Mouse (Mus musculus) lung, postnatal 0 days (tissue): ENCODE results near the gene Cfap65. TPM values are rescaled to one million over a fixed set of nuclear protein-coding genes. Genes with fewer than 3 reads are reported as not detected.

Source experiments
- ATAC-seq: fragments of 200-750 bp; cut with Nextera tagmentation; 2 replicates; pipeline ENCODE4 v1.8.0; 2017; ENCODE audit warnings: moderate library complexity
- DNase-seq: peaks from one replicate; pipeline ENCODE4 v3.0.0-alpha.2; 2016; ENCODE audit warnings: low spot score
- H3K27ac ChIP-seq: fragments of 300-500 bp; sonication (generic); 2 replicates; pipeline ENCODE4 v1.5.1; 2014; ENCODE audit warnings: antibody characterized with exemption, mild to moderate bottlenecking, low read length, mixed read lengths
- H3K27me3 ChIP-seq: fragments of 300-500 bp; sonication (generic); replicated peaks from 2 replicates; pipeline ENCODE4 v1.6.1; 2014; ENCODE audit warnings: low read length, mixed read lengths; ENCODE audit not compliant: insufficient read depth
- H3K36me3 ChIP-seq: fragments of 300-500 bp; sonication (generic); 2 replicates; pipeline ENCODE4 v1.6.1; 2014; ENCODE audit warnings: low read length, mixed read lengths; ENCODE audit not compliant: insufficient read depth
- H3K4me1 ChIP-seq: fragments of 300-500 bp; sonication (generic); 2 replicates; pipeline ENCODE4 v1.6.1; 2014; ENCODE audit warnings: antibody characterized with exemption, low read depth, low read length, mixed read lengths; ENCODE audit not compliant: insufficient read depth
- H3K4me2 ChIP-seq: fragments of 300-500 bp; sonication (generic); replicated peaks from 2 replicates; pipeline ENCODE4 v1.6.1; 2014; ENCODE audit warnings: low read depth, mild to moderate bottlenecking, low read length, moderate library complexity, mixed read lengths
- H3K4me3 ChIP-seq: fragments of 300-500 bp; sonication (generic); 2 replicates; pipeline ENCODE4 v1.5.1; 2014; ENCODE audit warnings: low read depth, low read length
- H3K9ac ChIP-seq: fragments of 300-500 bp; sonication (generic); replicated peaks from 2 replicates; pipeline ENCODE4 v1.6.1; 2014; ENCODE audit warnings: low read depth, mild to moderate bottlenecking
- H3K9me3 ChIP-seq: fragments of 300-500 bp; sonication (generic); 2 replicates; pipeline ENCODE4 v1.6.1; 2016; ENCODE audit warnings: low read length, mixed read lengths
- CTCF ChIP-seq: IDR thresholded peaks from 2 replicates; pipeline ENCODE4 v1.5.1; 2016; ENCODE audit warnings: antibody characterized with exemption, mild to moderate bottlenecking
- EP300 ChIP-seq: IDR thresholded peaks from 2 replicates; pipeline ENCODE4 v1.6.1; 2016; ENCODE audit warnings: antibody characterized with exemption, mild to moderate bottlenecking, control low read depth
- WGBS: fragments of 180-500 bp; shearing (Covaris S2); extraction: QIAGEN DNeasy Blood & Tissue Kit; methylation state at CpG from one replicate; pipeline ENCODE4 v1.1.7; 2014; 5-methylcytosine and 5-hydroxymethylcytosine counted together
- polyA plus RNA-seq: library from polyadenylated mRNA; unstranded; fragments of >200 nt; fragmentation: Nextera tagmentation; extraction: Ambion mirVana; gene quantifications from 2 replicates; pipeline ENCODE4 v1.2.1, GENCODE M21; 2015

The Cfap65 gene
- polyA plus RNA-seq, 1 experiment from 2014 or later, result 2.0 TPM

DNA sequence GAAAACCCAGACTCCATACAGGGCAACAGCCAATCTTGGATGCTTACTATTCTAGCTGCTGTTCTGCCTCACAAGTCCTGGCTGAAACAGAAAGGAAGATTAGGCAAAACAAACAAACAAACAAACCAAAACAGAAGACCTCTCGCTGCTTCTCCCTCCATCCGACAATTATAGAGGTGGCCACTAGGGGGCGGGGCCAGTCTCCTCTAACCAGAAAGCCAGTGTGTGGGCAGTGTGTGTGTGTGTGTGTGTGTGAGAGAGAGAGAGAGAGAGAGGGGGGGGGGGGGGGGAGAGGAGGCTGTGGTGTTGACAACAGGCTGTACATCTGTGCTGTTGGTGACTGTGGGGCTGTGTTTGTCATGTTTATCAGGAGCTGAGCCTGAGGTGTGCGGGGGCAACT, 40.4 kb downstream of the Cfap65 start:
- Histone ChIP-seq H3K27me3 (peaks cover 58% of the 10 kb centered on the region), H3K4me3 (no peak overlapping the region), H3K27ac (no peak overlapping the region), H3K4me1 (no peaks in the 10 kb centered on the region), H3K9me3 (no peaks in the 10 kb centered on the region), H3K9ac (no peak overlapping the region), H3K4me2 (no peak overlapping the region; the same call in 1 of the 2 replicates), H3K36me3 (no peaks in the 10 kb centered on the region)
- ATAC-seq, result no peak
- TF ChIP-seq EP300 (no peak), CTCF (peak; percentile 79)
- DNase-seq, result peak; percentile 46
- WGBS, result 18% methylated on average over 4 of the region's 4 CpGs

DNA sequence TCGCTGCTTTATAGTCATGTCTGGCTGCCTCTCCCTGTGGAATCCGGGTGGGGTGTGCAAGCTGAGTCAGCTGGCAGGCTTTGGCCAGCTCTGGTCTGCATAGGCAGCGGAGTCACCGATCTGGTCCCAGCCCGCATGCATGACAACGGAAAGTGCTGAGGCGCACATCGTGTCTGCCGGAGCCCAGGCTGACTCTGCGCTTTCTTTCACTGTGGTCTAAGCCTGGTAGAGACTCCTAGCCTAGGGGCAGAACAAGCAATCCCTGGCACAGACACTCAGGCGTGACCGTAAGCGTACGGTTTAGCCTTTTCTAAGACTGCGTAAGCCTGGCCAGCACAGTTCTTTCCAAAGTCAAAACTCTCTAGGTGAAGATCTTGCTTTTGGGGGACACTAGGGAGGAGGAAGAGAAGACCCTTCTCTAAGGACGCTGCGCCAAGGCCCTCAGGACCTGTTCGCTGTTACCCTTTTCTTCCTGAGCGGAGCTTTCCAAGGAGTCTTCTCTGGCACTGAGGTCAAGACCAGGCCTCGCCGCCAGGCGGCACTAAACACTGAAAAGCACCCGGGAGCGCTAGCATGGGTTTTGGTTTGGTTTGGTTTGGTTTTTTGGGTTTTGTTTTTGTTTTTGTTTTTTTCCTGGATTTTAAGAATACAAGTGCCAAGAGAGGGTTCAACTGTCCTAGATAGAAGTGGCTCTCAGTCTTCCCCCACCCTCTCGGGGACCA, 42.1 kb downstream of the Cfap65 start, which contains the start of gene Cryba2:
Cryba2 (minus strand) TSS at position 10 of the 722 bp plus-strand sequence.
- Histone ChIP-seq H3K27me3 (peaks cover 43% of the 10 kb centered on the region), H3K4me2 (no peak within 1 kb of the TSS), H3K4me1 (no peaks in the 10 kb centered on the region), H3K27ac (no peak within 1 kb of the TSS), H3K36me3 (no peaks in the 10 kb centered on the region), H3K4me3 (no peak within 1 kb of the TSS), H3K9ac (no peak within 1 kb of the TSS), H3K9me3 (no peaks in the 10 kb centered on the region)
- TF ChIP-seq CTCF, result peak; percentile 73
- TF ChIP-seq EP300, result no peak
- ATAC-seq (no peak), DNase-seq (peak; percentile 65)
- WGBS, result 7% methylated on average over 25 of the region's 25 CpGs

DNA sequence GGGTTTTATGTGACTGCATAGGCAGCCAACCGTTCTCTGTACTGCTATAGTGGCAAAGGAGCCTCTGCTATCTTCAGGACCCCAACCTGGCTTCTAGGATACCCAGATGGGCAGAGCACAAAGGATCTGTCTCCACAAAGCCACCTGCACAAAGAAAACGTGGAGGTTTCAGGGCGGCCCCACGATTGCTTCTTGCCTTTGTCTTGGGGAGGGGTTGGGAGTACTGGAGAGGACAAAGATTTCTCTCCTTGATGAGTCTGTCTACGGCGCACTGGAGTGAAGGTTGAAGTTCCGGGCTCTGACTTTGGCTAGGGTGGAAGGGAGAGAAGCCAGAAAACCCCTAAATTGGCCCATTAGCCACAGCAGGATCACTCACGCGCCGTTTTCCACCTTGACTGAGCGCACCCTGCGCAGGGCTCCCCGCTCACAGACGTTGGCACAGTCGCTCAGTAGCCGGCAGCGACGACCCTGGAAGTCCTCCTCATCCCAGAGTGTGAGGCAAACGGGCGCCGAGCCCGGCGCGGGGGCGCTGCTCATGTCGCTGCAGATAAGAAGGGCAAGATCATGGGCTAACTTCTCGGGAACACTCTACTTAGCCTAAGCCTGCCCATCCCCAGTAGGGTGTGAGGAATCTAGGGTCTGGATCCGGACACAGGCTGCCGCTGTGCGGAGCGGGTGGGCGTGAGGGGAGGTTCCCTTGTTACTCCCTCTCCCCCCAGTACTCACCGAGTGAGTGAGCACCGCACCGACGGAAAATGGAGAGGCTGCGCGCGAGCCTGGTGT, 42.9 kb downstream of the Cfap65 start:
- no peaks in the 10 kb centered on the region for H3K9me3 ChIP-seq
- no peaks in the 10 kb centered on the region for H3K4me1 ChIP-seq
- no peak overlapping the region for H3K4me2 ChIP-seq
- no peaks in the 10 kb centered on the region for H3K36me3 ChIP-seq
- WGBS, result 2% methylated on average over 39 of the region's 39 CpGs
- TF ChIP-seq CTCF, result no peak
- no peak for TF ChIP-seq EP300
- DNase-seq (no peak), ATAC-seq (no peak)
- no peak overlapping the region for H3K27ac ChIP-seq
- H3K4me3 ChIP-seq, result no peak overlapping the region
- H3K27me3 ChIP-seq, result peaks cover 40% of the 10 kb centered on the region
- H3K9ac ChIP-seq, result no peak overlapping the region

DNA sequence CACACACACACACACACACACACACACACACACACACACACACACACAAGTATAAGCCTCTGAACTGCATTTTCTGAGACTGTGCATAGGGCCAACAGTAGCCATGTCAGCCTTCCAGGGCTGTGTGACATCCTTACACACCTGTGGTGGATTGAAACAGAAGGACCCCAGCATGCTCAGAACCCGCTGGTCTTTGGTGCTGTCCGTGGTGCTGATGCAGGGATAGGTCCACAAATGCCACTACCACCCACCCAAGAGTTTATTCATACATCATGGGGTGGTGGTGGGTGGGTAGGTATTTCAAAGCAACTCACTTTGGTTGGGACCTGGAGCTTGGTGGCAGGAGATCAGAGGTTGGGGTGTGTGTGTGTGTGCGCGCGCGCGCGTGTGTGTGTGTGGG, 43.9 kb downstream of the Cfap65 start:
- Histone ChIP-seq H3K36me3 (no peaks in the 10 kb centered on the region), H3K4me2 (no peak overlapping the region), H3K27ac (no peak overlapping the region), H3K9me3 (no peaks in the 10 kb centered on the region), H3K4me3 (no peak overlapping the region), H3K9ac (no peak overlapping the region), H3K4me1 (no peaks in the 10 kb centered on the region), H3K27me3 (peaks cover 42% of the 10 kb centered on the region)
- ATAC-seq, result no peak
- TF ChIP-seq CTCF, result no peak
- no peak for TF ChIP-seq EP300
- DNase-seq, result peak; percentile 45
- WGBS, result 0% methylated on average over 2 of the region's 8 CpGs

DNA sequence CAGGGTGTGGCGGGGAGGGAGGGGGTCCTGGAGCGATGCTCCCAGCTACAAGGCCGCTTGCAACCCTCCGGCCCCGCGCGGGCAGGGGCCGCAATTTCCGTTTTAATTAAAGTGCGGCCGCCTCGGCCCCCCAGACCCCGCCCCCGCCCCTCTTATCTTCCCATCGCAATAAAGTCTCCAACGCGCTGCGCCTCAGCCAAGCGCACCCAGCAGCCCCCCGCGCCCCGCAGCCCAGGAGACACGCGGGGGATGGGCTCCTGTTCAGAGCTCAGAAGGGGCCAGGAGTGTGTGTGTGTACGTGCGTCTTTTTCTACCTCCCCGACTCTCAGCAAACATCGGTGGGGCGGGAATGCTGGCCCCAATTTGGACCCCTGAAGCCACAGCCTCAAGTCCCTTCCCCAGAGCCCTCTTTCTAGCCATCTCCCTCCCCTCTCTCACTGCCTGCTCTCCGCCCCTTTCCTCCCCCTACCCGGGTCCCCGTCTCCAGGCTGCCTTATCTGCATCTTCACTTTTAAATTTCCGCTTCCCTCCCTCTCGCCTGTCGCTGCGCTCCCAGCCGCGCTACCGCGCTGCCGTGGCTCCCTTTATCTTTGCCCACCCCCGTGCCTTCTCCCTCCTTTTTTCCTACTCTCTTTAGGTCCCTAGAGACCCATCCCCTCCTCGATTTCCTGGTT, 49.9 kb downstream of the Cfap65 start, which contains the start of gene Fev:
Fev (minus strand) TSS at position 51 of the 674 bp plus-strand sequence.
- Histone ChIP-seq H3K36me3 (no peaks in the 10 kb centered on the region), H3K4me3 (peak within 1 kb of the TSS; percentile 27), H3K27ac (no peak within 1 kb of the TSS), H3K27me3 (peaks cover 62% of the 10 kb centered on the region), H3K9me3 (no peaks in the 10 kb centered on the region), H3K4me2 (peak within 1 kb of the TSS; percentile 37), H3K9ac (no peak within 1 kb of the TSS), H3K4me1 (no peaks in the 10 kb centered on the region)
- ATAC-seq, result no peak
- no peak for TF ChIP-seq CTCF
- TF ChIP-seq EP300, result no peak
- no peak for DNase-seq
- WGBS, result 1% methylated on average over 31 of the region's 43 CpGs
